Mouse (Mus musculus) liver, embryonic 14.5 days (tissue): ENCODE results near the gene Itga1.

Experiments used
- CTCF ChIP-seq: IDR thresholded peaks from 2 replicates; pipeline ENCODE4 v1.5.1; 2016; ENCODE audit warnings: antibody characterized with exemption, low read depth, control low read depth
- EP300 ChIP-seq: IDR thresholded peaks from 2 replicates; pipeline ENCODE4 v1.6.1; 2016; ENCODE audit warnings: antibody characterized with exemption, low read depth

GRCm38 (mm10) chr13:114980831-114981419, 120.8 kb downstream of the Itga1 start:
- TF ChIP-seq CTCF, result peak; percentile 33; the same call in 1 of the 2 replicates
- no peak for TF ChIP-seq EP300
